Mouse (Mus musculus) small intestine, adult 2 months (tissue): ENCODE data around the gene Zfp385b.

Experiments used
- CTCF ChIP-seq: fragments of 200-500 bp; IDR thresholded peaks from 2 replicates; pipeline ENCODE4 v1.5.1; 2012; ENCODE audit warnings: low read depth, mild to moderate bottlenecking, control low read depth, inconsistent platforms, low read length, moderate library complexity, mixed read lengths; ENCODE audit not compliant: insufficient replicate concordance, insufficient read length; ENCODE audit errors: extremely low read depth
- POLR2A ChIP-seq: fragments of 200-500 bp; IDR thresholded peaks from 2 replicates; pipeline ENCODE4 v1.6.1; 2012; ENCODE audit warnings: low read depth, mild to moderate bottlenecking, control low read depth, inconsistent platforms, low read length, moderate library complexity

- TF ChIP-seq POLR2A = no peak
- no peak for TF ChIP-seq CTCF
Measured at GRCm38 (mm10) chr2:77641521-77642170, 177.8 kb downstream of the Zfp385b start.
